Mouse (Mus musculus) cerebellum, adult 2 months (tissue): ENCODE results near the gene Sdk1. TPM values are rescaled to one million over a fixed set of nuclear protein-coding genes. Genes with fewer than 3 reads are reported as not detected.

ENCODE experiments used
- DNase-seq, 2 experiments: peaks; one replicate each; pipeline ENCODE4 v3.0.0; 2021
- H3K27ac ChIP-seq: fragments of 200-500 bp; 2 replicates; pipeline ENCODE4 v1.5.1; 2012; ENCODE audit warnings: low read length, control low read depth, inconsistent platforms; ENCODE audit not compliant: insufficient read depth
- H3K27me3 ChIP-seq: fragments of 200-500 bp; 2 replicates; pipeline ENCODE4 v1.6.1; 2012; ENCODE audit warnings: inconsistent platforms, mild to moderate bottlenecking, low read length, moderate library complexity; ENCODE audit not compliant: control insufficient read depth, insufficient read depth
- H3K4me1 ChIP-seq: fragments of 200-500 bp; 2 replicates; pipeline ENCODE4 v1.6.1; 2011; ENCODE audit warnings: low read length; ENCODE audit not compliant: control insufficient read depth, insufficient read depth
- H3K4me3 ChIP-seq: fragments of 200-500 bp; replicated peaks from 2 replicates; pipeline ENCODE3; 2011; ENCODE audit warnings: mild to moderate bottlenecking, low read depth, low read length, control low read depth; ENCODE audit not compliant: insufficient read depth
- CTCF ChIP-seq: fragments of 200-500 bp; IDR thresholded peaks from 2 replicates; pipeline ENCODE4 v1.5.1; 2011; ENCODE audit warnings: low read depth, mild to moderate bottlenecking, control low read depth, low read length, moderate library complexity, borderline replicate concordance; ENCODE audit not compliant: insufficient read depth
- POLR2A ChIP-seq: fragments of 200-500 bp; IDR thresholded peaks from 2 replicates; pipeline ENCODE4 v1.6.1; 2011; ENCODE audit warnings: low read length, control low read depth, borderline replicate concordance; ENCODE audit not compliant: insufficient read depth
- WGBS: fragments of 180-500 bp; shearing (Covaris S2); methylation state at CpG from one replicate; pipeline ENCODE4 v1.1.7; 2018; 5-methylcytosine and 5-hydroxymethylcytosine counted together
- polyA plus RNA-seq: library from polyadenylated mRNA; depleted of rRNA; stranded (reverse); fragments of >200 nt; gene quantifications from 2 replicates; pipeline ENCODE4 v1.2.3, GENCODE M21; 2012

The Sdk1 gene
- polyA plus RNA-seq, 1 experiment = 1.5 TPM

GRCm38 (mm10) chr5:141738725-141739124 is 497.4 kb downstream of the Sdk1 start:
- Histone ChIP-seq H3K4me1 (no peaks in the 10 kb centered on the region), H3K27ac (no peak overlapping the region), H3K4me3 (no peak overlapping the region), H3K27me3 (no peaks in the 10 kb centered on the region)
- peak in 1 of 2 experiments; percentile 9 for DNase-seq
- TF ChIP-seq POLR2A (no peak), CTCF (0 out of 2 replicates have a peak, but pooled peaks have one; percentile 8)
- 78% methylated on average over 5 of the region's 5 CpGs for WGBS

GRCm38 (mm10) chr5:141748793-141749192 is 507.5 kb downstream of the Sdk1 start:
- no peak for DNase-seq
- Histone ChIP-seq H3K27me3 (no peaks in the 10 kb centered on the region), H3K4me1 (no peaks in the 10 kb centered on the region), H3K4me3 (no peak overlapping the region), H3K27ac (no peak overlapping the region)
- TF ChIP-seq CTCF = no peak
- TF ChIP-seq POLR2A = no peak
- WGBS = 82% methylated on average over 4 of the region's 4 CpGs

GRCm38 (mm10) chr5:141754278-141754677 is 513.0 kb downstream of the Sdk1 start:
- no peak for DNase-seq
- H3K4me3 ChIP-seq = no peak overlapping the region
- no peaks in the 10 kb centered on the region for H3K27me3 ChIP-seq
- no peaks in the 10 kb centered on the region for H3K4me1 ChIP-seq
- TF ChIP-seq CTCF = no peak
- no peak for TF ChIP-seq POLR2A
- H3K27ac ChIP-seq = no peak overlapping the region
- WGBS = 60% methylated on average over 7 of the region's 7 CpGs

GRCm38 (mm10) chr5:141758885-141759284 is 517.6 kb downstream of the Sdk1 start:
- 59% methylated on average over 8 of the region's 8 CpGs for WGBS
- Histone ChIP-seq H3K4me3 (no peak overlapping the region), H3K27me3 (no peaks in the 10 kb centered on the region), H3K4me1 (no peaks in the 10 kb centered on the region), H3K27ac (no peak overlapping the region)
- DNase-seq = no peak
- no peak for TF ChIP-seq CTCF
- TF ChIP-seq POLR2A = no peak

GRCm38 (mm10) chr5:141764111-141764510 is 522.8 kb downstream of the Sdk1 start:
- no peak overlapping the region for H3K4me3 ChIP-seq
- TF ChIP-seq CTCF (no peak), POLR2A (no peak)
- H3K4me1 ChIP-seq = no peaks in the 10 kb centered on the region
- H3K27me3 ChIP-seq = no peaks in the 10 kb centered on the region
- no peak for DNase-seq
- H3K27ac ChIP-seq = no peak overlapping the region
- 94% methylated on average over 6 of the region's 6 CpGs for WGBS

GRCm38 (mm10) chr5:141768761-141769515 is 527.6 kb downstream of the Sdk1 start:
- no peak overlapping the region for H3K4me3 ChIP-seq
- WGBS = 28% methylated on average over 10 of the region's 10 CpGs

GRCm38 (mm10) chr5:141771516-141771915 is 530.2 kb downstream of the Sdk1 start:
- Histone ChIP-seq H3K4me1 (no peaks in the 10 kb centered on the region), H3K4me3 (no peak overlapping the region), H3K27me3 (no peaks in the 10 kb centered on the region), H3K27ac (no peak overlapping the region)
- TF ChIP-seq CTCF = no peak
- no peak for TF ChIP-seq POLR2A
- no peak for DNase-seq
- WGBS = 98% methylated on average over 3 of the region's 3 CpGs

More at GRCm38 (mm10) chr5:141768761-141769515, 527.6 kb downstream of the Sdk1 start:
- Histone ChIP-seq H3K4me1 (no peaks in the 10 kb centered on the region), H3K27ac (no peak overlapping the region), H3K27me3 (no peaks in the 10 kb centered on the region)
- no peak for DNase-seq
- no peak for TF ChIP-seq POLR2A
- TF ChIP-seq CTCF = no peak

GRCm38 (mm10) chr5:141778231-141778630 is 536.9 kb downstream of the Sdk1 start:
- no peaks in the 10 kb centered on the region for H3K4me1 ChIP-seq
- DNase-seq = no peak
- WGBS = 70% methylated on average over 4 of the region's 4 CpGs
- no peak overlapping the region for H3K27ac ChIP-seq
- no peak overlapping the region for H3K4me3 ChIP-seq
- TF ChIP-seq POLR2A (no peak), CTCF (no peak)
- H3K27me3 ChIP-seq = no peaks in the 10 kb centered on the region

- Histone ChIP-seq H3K4me1 (no peaks in the 10 kb centered on the region), H3K27ac (no peak overlapping the region), H3K27me3 (no peaks in the 10 kb centered on the region), H3K4me3 (no peak overlapping the region)
- TF ChIP-seq CTCF (no peak), POLR2A (no peak)
- no peak for DNase-seq
- 62% methylated on average over 2 of the region's 2 CpGs for WGBS
Observed at GRCm38 (mm10) chr5:141781142-141781541, 539.9 kb downstream of the Sdk1 start.
